11 mouse cellular contexts compared by ENCODE assay signal in the genomic region with DNA sequence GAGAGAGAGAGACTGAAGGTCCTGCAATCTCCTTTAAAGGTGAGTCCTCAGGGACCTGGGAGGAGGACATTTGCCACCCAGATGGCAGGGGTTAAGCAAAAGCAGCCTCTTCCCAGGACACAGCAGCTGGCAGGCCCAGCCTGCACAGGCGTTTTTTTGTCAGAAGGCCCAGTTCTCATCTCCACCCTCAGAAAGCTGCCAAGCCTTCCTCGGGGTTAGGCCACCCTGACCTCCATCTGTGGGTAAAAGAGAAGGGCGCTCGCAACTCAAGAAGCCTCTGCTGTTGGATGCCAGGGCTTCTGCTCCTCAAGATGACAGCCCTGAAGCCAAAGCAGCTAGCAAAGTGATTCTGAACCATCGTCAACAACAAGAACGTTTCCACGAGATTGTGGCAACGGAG.
DNase-seq lines count a peak whose midpoint lies in the region; ATAC-seq and TF ChIP-seq lines count a peak whose summit lies in the region.
"Had no signal": no experiment of that assay in that cellular context is flagged by ENCODE, and none has a peak within 500 bp of the region (broad histone marks: within the 10 kb centered on the region; RNA-seq: fewer than 3 reads in every experiment).

No protein-coding gene starts in this region.

- TF ChIP-seq POLR2A in liver, adult 2 months (IDR thresholded peaks at IDR 0.05; ENCODE audit: extremely low read depth, insufficient read depth, low read length) = no peak
- no peak for TF ChIP-seq POLR2A in myocyte (IDR thresholded peaks at IDR 0.05; ENCODE audit: insufficient read length, low read depth)

- H3K36me3 ChIP-seq in liver, adult 2 months (ENCODE audit: control insufficient read depth, insufficient read depth, low read length) = no peaks in the 10 kb centered on the region
- no peaks in the 10 kb centered on the region for H3K36me3 ChIP-seq in liver, postnatal 0 days (replicated peaks; ENCODE audit: insufficient read depth, low read length)
- no peaks in the 10 kb centered on the region for H3K36me3 ChIP-seq in heart, embryonic 15.5 days
- no peaks in the 10 kb centered on the region for H3K36me3 ChIP-seq in myocyte (ENCODE audit: control insufficient read depth, insufficient read depth)

- H3K4me3 ChIP-seq in liver, adult 2 months (ENCODE audit: insufficient read depth, low read depth, low read length) = no peak overlapping the region
- no peak overlapping the region for H3K4me3 ChIP-seq in liver, postnatal 0 days (ENCODE audit: low read depth, low read length)
- H3K4me3 ChIP-seq in heart, embryonic 15.5 days = no peak overlapping the region
- H3K4me3 ChIP-seq in myocyte = no peak overlapping the region
- H3K4me3 ChIP-seq: layer of hippocampus, adult 2 months; megakaryocyte, embryonic 14.5 days had no signal

- no peak for TF ChIP-seq CTCF in liver, adult 2 months (IDR thresholded peaks at IDR 0.05; ENCODE audit: low read depth, low read length)
- no peak for TF ChIP-seq CTCF in liver, postnatal 0 days (IDR thresholded peaks at IDR 0.05; ENCODE audit: low read depth)

- no peak overlapping the region for H3K27ac ChIP-seq in liver, adult 2 months (replicated peaks; ENCODE audit: insufficient read depth, low read depth, low read length)
- H3K27ac ChIP-seq in liver, postnatal 0 days (ENCODE audit: low read depth) = no peak overlapping the region
- H3K27ac ChIP-seq in heart, embryonic 15.5 days = peak overlapping the region; percentile 18; the same call in 1 of the 2 replicates
- H3K27ac ChIP-seq: layer of hippocampus, adult 2 months had no signal

- no peaks in the 10 kb centered on the region for H3K79me2 ChIP-seq in liver, adult 2 months (ENCODE audit: control insufficient read depth, insufficient read depth, low read length)
- no peaks in the 10 kb centered on the region for H3K79me2 ChIP-seq in myocyte (ENCODE audit: control insufficient read depth, insufficient read depth)

- no peak for ATAC-seq in liver, postnatal 0 days
- no peak for ATAC-seq in heart, embryonic 15.5 days (replicated peaks; ENCODE audit: insufficient number of reproducible peaks, insufficient read depth, low FRiP score, low read depth)
- no peak for ATAC-seq in monocyte, adult 5-6 weeks (replicated peaks; ENCODE audit: insufficient number of reproducible peaks, low FRiP score, low TSS enrichment, poor library complexity, severe bottlenecking)

- no peaks in the 10 kb centered on the region for H3K9me3 ChIP-seq in liver, postnatal 0 days (ENCODE audit: low read length)
- H3K9me3 ChIP-seq in heart, embryonic 15.5 days (replicated peaks) = no peaks in the 10 kb centered on the region
- H3K9me3 ChIP-seq: megakaryocyte, embryonic 14.5 days had no signal

- no peaks in the 10 kb centered on the region for H3K27me3 ChIP-seq in liver, adult 2 months (ENCODE audit: control insufficient read depth, insufficient read depth, low read length)
- H3K27me3 ChIP-seq in liver, postnatal 0 days (ENCODE audit: insufficient read depth, low read length) = no peaks in the 10 kb centered on the region
- H3K27me3 ChIP-seq in heart, embryonic 15.5 days = no peaks in the 10 kb centered on the region
- no peaks in the 10 kb centered on the region for H3K27me3 ChIP-seq in myocyte (ENCODE audit: control insufficient read depth, insufficient read depth, insufficient read length)
- H3K27me3 ChIP-seq: megakaryocyte, embryonic 14.5 days had no signal

- WGBS in liver, adult 2 months = 45% methylated on average over 8 of the region's 8 CpGs
- WGBS in liver, postnatal 0 days (ENCODE audit: insufficient replicate concordance) = 73% methylated on average over 8 of the region's 8 CpGs
- 67% methylated on average over 8 of the region's 8 CpGs for WGBS in heart, embryonic 15.5 days

- peak; percentile 37 for DNase-seq in liver, adult 2 months (ENCODE audit: extremely low read depth, low read depth, low spot score)
- DNase-seq in liver, postnatal 0 days = no peak
- DNase-seq in cerebellum, postnatal 14 days = peak; percentile 45 to 53
- DNase-seq in embryo, embryonic 9.5 days (ENCODE audit: extremely low spot score) = no peak
- DNase-seq in spleen, postnatal 36 days (ENCODE audit: low spot score in 2 of 2) = no peak
- DNase-seq: right cerebral cortex, postnatal 4 days had no signal

- peaks cover 19% of the 10 kb centered on the region for H3K4me1 ChIP-seq in liver, adult 2 months (ENCODE audit: control insufficient read depth, insufficient read depth, low read length)
- peaks cover 20% of the 10 kb centered on the region for H3K4me1 ChIP-seq in liver, postnatal 0 days (ENCODE audit: insufficient read depth)
- H3K4me1 ChIP-seq in heart, embryonic 15.5 days (replicated peaks) = peaks cover 40% of the 10 kb centered on the region

- H3K4me2 ChIP-seq in liver, postnatal 0 days (ENCODE audit: low read depth, low read length) = no peak overlapping the region
- no peak overlapping the region for H3K4me2 ChIP-seq in heart, embryonic 15.5 days
- H3K4me2 ChIP-seq in myocyte (ENCODE audit: low read depth) = peak overlapping the region; percentile 22

- H3ac ChIP-seq in myocyte (ENCODE audit: control insufficient read depth, insufficient read length) = no peak overlapping the region

- H3K9ac ChIP-seq in liver, adult 2 months (ENCODE audit: low read depth, low read length) = no peak overlapping the region
- no peak overlapping the region for H3K9ac ChIP-seq in liver, postnatal 0 days (replicated peaks)
- no peak overlapping the region for H3K9ac ChIP-seq in heart, embryonic 15.5 days

- TF ChIP-seq EP300 in liver, postnatal 0 days (IDR thresholded peaks at IDR 0.05; ENCODE audit: low read depth) = no peak

TF ChIP-seq in myocyte, 11 proteins besides CTCF, POLR2A, EP300 and RAD21:
- no peak for TF ChIP-seq TCF3 (IDR thresholded peaks at IDR 0.05; ENCODE audit: insufficient read length, low read depth)
- TF ChIP-seq TCF12 (IDR thresholded peaks at IDR 0.05; ENCODE audit: insufficient read depth, poor library complexity, severe bottlenecking) = no peak
- peak in 2 of 3 experiments; percentile 37 to 70 for TF ChIP-seq MYOG (IDR thresholded peaks at IDR 0.05; ENCODE audit: control insufficient read depth in 1 of 3, insufficient read depth in 1 of 3, insufficient read length in 2 of 3, low read depth in 2 of 3)
- no peak for TF ChIP-seq SRF (IDR thresholded peaks at IDR 0.05; ENCODE audit: control insufficient read depth, insufficient read length, low read depth)
- no peak for TF ChIP-seq E2F4 (IDR thresholded peaks at IDR 0.05; ENCODE audit: insufficient read depth)
- TF ChIP-seq MYOD1 (IDR thresholded peaks at IDR 0.05; ENCODE audit: control insufficient read depth in 1 of 3, insufficient read length in 2 of 3, low read depth in 2 of 3) = peak in 2 of 3 experiments; percentile 2 to 34
- TF ChIP-seq REST (IDR thresholded peaks at IDR 0.05; ENCODE audit: insufficient read depth, insufficient read length) = no peak

Comparison
In these comparisons a context has a peak if more than half of its experiments do, and no peak if none do; other contexts are left out.
1. DNase-seq: peak in liver, adult 2 months (single experiment) and cerebellum, postnatal 14 days (2 of 2); none in liver, postnatal 0 days (single experiment), embryo, embryonic 9.5 days (single experiment) and spleen, postnatal 36 days (0 of 2).